Mouse (Mus musculus): ENCODE measurements at regions not wholly inside any gene's neighbourhood (a gene's known extent, or its start where the extent isn't known, plus 50 kb on each side); places are given as distances from the start of the nearest gene placed in this dataset.

- no peak for DNase-seq (ENCODE audit: low read depth, low spot score)
Observed at GRCm38 (mm10) chr3:41307400-41308028, 224.7 kb upstream of the Pgrmc2 start.

DNA sequence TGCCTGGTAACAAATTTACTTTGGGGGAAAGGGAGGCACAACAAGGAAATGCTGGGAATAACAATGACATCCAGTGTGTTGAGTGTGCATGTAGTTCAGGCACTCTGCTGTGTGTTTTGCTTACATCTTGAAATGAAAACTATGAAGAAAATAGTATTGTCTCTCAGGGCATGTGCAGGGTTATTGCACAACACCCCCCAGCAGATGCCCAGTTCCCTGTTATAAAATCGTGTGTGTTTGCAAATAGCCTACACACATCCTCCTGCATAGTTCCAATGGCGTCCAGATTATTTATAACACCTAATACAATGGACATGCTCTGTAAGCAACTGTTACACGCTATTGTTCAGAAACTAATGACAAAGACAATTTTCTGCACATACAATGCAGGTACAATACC, 220.0 kb upstream of the Pgrmc2 start:
- DNase-seq (ENCODE audit: low read depth, low spot score): no peak

GRCm38 (mm10) chr3:41298776-41299175, 215.9 kb upstream of the Pgrmc2 start:
- DNase-seq (ENCODE audit: low read depth, low spot score): no peak

GRCm38 (mm10) chr3:41296152-41296809, 213.4 kb upstream of the Pgrmc2 start:
- no peak for DNase-seq (ENCODE audit: low read depth, low spot score)

GRCm38 (mm10) chr3:41295150-41295549, 212.3 kb upstream of the Pgrmc2 start:
- no peak for DNase-seq (ENCODE audit: low read depth, low spot score)

GRCm38 (mm10) chr3:41290535-41291307, 207.9 kb upstream of the Pgrmc2 start:
- DNase-seq (ENCODE audit: low read depth, low spot score): no peak

- no peak for DNase-seq (ENCODE audit: low read depth, low spot score)
Observed at GRCm38 (mm10) chr3:41288735-41289134, 205.9 kb upstream of the Pgrmc2 start.

GRCm38 (mm10) chr3:41288066-41288465, 205.2 kb upstream of the Pgrmc2 start:
- DNase-seq (ENCODE audit: low read depth, low spot score): no peak

DNA sequence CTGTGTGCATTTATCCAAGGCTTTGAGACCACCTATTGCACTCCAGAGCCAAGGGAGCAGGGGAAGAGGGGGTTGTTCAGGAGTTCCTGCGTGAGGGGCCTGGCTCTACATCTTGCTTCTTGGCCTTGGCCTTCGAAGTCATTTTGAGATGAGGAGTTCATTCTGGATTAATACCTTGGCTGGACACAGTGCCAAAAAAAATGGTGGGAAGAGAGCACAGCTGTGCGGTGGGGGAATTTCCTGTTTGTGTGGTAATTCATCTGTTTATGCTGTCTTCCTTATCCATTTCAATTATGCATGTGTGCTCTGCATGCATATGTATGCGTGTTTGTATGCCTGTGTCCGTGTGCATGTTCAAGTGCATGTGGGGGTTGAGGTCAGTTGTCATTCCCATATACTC, 202.5 kb upstream of the Pgrmc2 start:
- DNase-seq (ENCODE audit: low read depth, low spot score): no peak

GRCm38 (mm10) chr3:41284897-41285296, 202.1 kb upstream of the Pgrmc2 start:
- no peak for DNase-seq (ENCODE audit: low read depth, low spot score)

GRCm38 (mm10) chr3:41282431-41283037, 199.7 kb upstream of the Pgrmc2 start:
- no peak for DNase-seq (ENCODE audit: low read depth, low spot score)

DNA sequence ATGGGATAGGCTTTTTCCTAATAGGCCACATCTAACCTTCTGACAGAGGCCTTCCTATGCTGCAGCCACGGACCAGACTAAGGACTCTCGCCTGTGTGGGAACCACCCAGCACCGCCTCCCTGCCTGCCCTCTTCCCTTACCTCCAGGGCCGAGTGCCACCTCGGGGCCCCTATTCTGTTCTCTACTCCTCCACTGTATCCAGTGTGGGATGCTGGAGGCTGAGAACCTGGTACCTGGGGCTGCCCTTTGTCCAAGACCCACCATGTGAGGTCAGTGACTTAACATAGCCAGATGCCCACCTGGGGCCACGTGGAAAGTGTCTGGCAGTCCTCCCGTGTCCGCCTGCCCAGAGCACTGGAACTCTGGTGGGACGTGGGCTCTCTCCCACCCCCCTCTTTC, 193.2 kb upstream of the Pgrmc2 start:
- no peak for DNase-seq (ENCODE audit: low read depth, low spot score)

DNA sequence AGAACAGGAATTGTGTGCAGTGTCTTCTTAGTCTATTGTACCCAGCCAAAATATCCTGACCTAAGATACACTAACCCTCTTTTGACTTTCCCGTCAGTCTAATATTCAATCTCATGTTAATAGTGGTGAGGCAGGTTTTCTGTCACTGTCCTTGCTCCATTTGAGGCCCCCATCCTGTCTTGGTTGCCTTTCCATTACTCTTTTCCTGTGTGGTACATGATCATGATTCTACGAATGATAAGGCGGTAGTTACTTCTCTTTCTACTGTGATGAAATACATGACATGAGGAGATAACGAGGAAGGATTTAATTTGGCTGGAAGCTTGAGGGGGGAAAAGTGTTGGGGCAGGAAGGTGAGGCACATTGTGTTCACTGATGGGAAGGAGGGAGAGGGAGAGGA, 185.7 kb upstream of the Pgrmc2 start:
- no peak for DNase-seq (ENCODE audit: low read depth, low spot score)

DNA sequence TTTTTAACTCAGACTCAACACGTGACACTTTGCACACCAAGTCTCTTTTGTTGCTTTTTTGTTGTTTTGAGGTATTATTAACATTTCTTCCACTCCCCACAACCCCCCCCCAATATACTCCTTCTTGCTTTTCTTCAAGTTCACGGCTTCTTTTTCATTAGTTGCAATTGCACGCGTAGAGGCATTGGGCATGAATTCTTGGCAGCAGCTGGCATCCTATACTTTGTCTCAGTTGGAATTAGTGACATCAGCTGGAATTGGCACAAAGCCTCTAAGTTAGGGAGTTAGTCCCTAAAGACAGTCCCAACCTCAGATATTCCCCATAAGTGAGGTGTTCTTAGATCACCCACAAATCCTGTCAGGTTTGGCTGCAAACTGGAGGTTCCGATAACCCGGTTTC, 183.4 kb upstream of the Pgrmc2 start:
- no peak for DNase-seq (ENCODE audit: low read depth, low spot score)

- no peak for DNase-seq (ENCODE audit: low read depth, low spot score)
Observed at GRCm38 (mm10) chr3:41265399-41265798, 182.6 kb upstream of the Pgrmc2 start.

- DNase-seq (ENCODE audit: low read depth, low spot score): no peak
Observed at GRCm38 (mm10) chr3:41258291-41258690, 175.4 kb upstream of the Pgrmc2 start.

DNA sequence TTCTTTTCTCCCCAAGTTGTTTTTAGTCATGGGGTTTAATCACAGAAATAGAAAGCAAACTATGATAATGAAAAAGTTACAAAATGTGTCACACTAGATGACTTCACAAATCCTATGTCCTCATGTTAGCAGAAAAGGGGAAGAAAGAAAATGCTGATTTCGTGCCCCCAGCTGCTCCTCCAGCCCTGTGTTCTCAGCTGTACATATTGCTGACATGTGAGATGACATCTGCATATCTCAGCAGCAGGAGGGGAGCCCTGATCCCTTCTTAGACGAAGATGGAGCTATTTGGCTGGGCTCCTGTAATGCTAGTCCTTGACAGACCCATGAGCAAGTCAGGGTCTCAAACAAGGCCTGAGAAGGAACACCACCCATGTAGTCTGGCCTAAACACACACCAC, 162.1 kb upstream of the Pgrmc2 start:
- DNase-seq (ENCODE audit: low read depth, low spot score): no peak

GRCm38 (mm10) chr3:41241856-41242552, 159.2 kb upstream of the Pgrmc2 start:
- no peak for DNase-seq (ENCODE audit: low read depth, low spot score)

GRCm38 (mm10) chr3:41239801-41240200, 157.0 kb upstream of the Pgrmc2 start:
- DNase-seq (ENCODE audit: low read depth, low spot score): no peak

DNA sequence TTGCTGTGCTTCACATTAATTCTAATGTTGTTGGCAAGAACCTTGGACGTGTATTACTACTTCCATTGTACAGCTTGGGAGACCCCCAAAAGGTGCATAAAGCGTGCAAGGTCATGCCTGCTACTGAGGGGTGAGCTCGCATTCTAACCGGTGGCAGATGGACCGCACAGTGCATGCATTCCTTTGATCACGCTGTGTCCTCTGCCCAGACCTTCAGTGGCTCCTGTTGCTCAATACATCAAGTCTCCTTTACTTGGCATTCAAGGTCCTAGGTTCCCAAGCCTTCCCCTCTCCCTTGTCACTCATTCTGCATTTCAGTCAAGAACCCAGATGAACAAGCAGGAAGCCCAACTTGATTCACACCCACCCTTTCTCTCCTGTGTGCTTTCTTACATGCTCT, 156.4 kb upstream of the Pgrmc2 start:
- no peak for DNase-seq (ENCODE audit: low read depth, low spot score)

- no peak for DNase-seq (ENCODE audit: low read depth, low spot score)
Observed at GRCm38 (mm10) chr3:41238046-41238445, 155.2 kb upstream of the Pgrmc2 start.

- DNase-seq (ENCODE audit: low read depth, low spot score): no peak
Observed at GRCm38 (mm10) chr3:41235610-41236009, 152.8 kb upstream of the Pgrmc2 start.
